Mouse (Mus musculus) urinary bladder, adult 18-20 months (tissue): ENCODE data around the gene Cyp2d10.
"Not testable (repeated sequence)": the region's sequence is repeated elsewhere in the genome, so short reads cannot be mapped to it uniquely, and the experiment has no call there.

Experiments used
- DNase-seq, 2 experiments: peaks; one replicate each; pipeline ENCODE4 v3.0.0; 2022; ENCODE audit warnings: low spot score in 2 of 2, mixed read lengths in 2 of 2

Cyp2d10 gene

DNA sequence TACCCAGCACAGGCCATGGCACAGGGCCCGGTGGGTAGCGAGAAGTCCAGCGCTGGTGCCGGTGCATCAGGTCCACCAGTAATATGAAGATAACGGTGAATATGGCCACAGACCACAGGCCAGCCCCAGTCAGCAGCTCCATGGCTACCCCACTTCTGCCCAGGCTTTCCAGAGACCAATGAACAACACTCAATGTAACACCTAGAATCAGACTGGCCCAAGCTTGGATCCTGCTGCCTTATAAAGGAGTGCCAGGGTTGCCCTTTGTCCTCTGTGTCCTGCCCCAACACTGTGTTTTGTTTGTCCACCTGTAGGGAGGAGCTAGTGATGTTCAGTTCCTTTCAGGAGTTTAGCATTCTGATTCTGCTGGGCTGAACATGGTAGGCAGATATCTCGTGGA is at the start of gene Cyp2d10:
Cyp2d10 (minus strand) TSS at position 215 of the 400 bp plus-strand sequence.
- DNase-seq, result no peak

DNA sequence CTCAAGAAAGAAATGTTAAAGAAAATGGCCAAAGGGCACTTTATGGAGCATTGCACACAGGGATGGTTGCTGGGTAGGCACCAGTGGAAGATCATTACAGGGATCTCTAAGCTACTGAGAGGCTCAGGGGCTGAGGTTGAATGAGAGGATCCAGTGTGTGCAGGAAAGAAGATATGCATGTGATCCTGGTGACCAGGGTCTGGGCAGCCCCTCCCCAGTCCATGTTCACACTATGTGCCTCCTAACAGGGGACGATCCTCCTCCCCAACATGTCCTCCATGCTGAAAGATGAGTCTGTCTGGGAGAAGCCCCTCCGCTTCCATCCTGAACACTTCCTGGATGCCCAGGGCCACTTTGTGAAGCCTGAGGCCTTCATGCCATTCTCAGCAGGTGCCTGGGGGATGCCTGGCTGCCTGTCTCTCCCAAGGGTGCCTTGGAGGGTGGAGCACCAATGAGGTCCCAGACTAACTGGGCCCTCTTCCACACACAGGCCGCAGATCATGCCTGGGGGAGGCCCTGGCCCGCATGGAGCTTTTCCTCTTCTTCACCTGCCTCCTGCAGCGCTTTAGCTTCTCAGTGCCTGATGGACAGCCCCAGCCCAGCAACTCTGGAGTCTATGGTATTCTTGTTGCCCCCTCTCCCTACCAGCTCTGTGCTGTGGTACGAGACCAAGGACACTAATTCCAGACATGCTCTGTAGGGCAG is 49.2 kb upstream of the Cyp2d10 start:
- not testable (repeated sequence) for DNase-seq

DNA sequence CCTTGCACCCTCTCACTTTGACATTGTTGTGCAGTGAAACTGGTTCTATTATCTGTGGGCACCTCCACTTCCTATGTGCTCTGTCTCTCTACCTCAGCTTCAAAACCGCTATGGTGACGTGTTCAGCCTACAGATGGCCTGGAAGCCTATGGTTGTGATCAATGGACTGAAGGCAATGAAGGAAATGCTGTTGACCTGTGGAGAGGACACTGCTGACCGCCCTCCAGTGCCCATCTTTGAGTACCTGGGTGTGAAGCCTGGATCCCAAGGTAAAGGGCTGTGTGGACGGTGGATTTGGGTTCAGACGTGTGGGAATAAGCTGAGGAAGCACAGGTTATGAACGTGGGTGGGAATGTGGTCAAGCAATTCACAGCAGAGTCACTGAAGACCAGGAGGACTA is 46.5 kb upstream of the Cyp2d10 start:
- DNase-seq, result not testable (repeated sequence)

DNA sequence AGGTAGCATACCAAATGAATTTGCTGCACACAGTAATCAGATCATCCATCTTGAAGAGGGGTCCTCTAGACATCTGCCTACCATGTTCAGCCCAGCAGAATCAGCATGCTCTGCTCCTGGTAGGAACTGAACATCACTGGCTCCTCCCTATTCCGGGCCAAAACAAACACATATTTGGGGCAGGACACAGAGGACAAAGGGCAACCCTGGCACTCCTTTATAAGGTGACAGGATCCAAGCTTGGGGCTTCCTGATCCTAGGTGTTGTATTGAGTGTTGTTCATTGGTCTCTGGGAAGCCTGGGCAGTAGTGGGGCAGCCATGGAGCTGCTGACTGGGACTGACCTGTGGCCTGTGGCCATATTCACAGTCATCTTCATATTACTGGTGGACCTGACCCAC is 45.1 kb upstream of the Cyp2d10 start:
- not testable (repeated sequence) for DNase-seq

DNA sequence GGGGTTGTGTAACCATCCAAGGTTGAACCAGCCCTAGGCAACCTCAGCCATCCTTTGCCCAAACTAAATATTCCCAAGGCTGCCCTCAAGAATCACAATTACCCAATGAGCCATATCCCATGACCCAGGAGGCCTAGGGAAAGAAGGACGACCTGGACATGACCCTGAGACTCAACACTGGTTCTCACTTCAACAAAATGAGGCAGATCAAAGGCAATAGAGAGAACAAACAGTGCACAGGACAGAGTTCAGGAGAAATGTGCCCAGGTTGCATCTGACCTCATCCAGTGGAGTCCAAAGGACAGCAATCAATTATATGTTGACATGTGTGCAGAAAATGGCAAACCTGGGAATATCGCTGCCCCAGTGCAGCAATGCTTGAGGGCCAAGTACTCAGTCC is 43.0 kb upstream of the Cyp2d10 start:
- DNase-seq, result not testable (repeated sequence)

DNA sequence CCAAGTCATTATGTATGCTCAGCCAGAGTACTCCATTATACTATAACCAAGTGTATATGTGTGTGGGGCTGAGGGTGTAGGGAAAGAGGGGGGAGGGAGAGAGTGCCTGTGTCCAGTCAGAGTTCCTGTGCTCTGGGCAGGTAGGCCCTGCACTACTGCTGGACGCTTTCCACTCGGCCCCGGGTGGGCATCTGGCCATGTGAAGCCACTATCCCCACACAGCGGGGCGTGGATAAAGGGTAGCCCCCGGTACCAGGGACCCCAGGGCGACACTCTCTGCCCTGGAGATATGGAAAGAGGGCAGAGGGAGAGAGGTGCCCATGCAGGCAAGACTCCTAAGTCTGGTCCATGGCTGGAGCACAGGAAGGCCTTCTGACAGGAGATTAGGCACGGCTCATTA is 38.2 kb upstream of the Cyp2d10 start:
- no peak for DNase-seq

DNA sequence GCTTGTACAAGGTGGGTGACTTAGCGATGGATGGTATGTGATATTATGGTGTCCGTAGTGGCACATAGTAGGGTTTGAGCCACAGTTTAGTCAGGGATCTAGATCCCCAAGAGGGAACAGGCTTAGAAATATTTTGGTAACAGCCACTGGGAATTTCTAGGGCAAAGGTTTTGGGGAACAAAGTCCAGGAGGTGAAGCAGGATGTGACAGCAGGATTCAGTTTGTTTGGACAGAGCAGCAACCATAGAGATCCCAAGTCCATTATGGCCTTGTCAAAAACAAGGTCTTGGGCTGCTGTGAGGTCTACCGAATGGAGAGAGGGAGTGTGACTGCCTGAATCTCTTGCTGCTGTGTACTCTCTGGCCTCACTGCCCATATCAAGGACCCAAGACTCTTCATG is 36.7 kb upstream of the Cyp2d10 start:
- DNase-seq, result no peak

DNA sequence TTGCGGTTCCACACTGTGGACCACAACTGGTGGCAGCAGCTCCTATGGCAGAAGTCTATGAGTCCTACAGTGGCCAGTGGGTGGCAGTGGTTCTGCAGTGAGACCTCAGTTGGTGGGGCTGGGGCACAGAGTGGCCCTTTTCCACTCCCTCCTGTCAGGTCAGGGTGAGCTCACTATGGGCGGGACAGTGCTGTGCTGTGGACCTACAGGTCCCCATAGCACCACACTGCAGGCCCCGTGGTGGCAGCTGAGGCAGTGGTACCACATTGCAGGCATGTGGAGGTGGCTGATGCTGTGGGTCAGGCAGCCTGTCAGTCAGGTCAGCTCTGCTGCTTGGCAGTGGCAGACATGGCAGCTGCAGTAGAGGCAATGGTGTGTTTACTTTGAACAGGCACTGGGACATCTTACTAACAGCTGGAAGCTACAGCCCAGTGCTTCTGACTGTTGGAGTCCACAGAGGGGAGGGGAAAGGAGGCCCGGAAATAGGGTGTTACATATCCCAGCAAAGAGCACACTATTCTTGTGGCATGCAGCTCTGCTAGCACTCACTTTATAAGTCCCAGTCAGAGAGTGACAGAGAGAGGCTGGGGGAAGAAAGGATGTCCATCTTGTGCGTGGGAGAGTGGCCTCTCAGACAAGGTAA is 31.1 kb upstream of the Cyp2d10 start:
- no peak for DNase-seq

DNA sequence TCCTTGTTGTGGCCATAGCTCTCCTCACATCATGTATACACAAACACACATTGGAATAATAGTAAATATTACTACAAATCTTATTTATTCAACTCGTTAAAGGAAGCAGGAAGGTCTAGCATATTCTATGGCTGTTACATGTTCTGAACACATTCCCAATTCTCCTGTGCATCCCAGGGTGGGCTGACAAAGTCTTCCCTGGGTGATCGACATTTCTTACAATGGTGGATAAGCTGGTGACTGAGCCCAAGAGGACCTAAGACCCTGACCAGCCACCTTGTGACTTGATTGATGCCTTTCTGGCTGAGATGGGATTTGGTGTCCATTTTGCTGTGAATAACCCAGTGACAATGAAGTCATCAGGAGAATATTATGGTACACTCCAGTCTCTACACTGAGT is 28.6 kb upstream of the Cyp2d10 start:
- no peak for DNase-seq

DNA sequence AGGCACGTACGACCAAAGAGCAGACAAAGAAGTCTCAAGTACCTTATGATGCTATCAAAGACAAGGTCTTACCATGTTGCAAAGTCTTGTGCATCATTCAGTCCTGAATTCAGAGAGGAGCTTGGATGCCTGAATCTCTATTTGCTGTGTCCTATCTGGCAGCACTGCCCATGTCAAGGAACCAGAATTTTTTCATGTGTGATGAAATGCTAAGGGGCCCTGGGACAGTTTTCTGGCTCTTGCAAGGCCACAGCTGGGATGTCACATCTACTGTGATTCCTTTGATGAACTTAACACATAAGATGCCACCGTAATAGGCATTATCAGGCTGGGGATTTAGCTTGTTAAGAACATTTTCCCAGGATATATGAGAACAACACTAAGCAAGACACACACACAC is 28.0 kb upstream of the Cyp2d10 start:
- DNase-seq, result no peak

DNA sequence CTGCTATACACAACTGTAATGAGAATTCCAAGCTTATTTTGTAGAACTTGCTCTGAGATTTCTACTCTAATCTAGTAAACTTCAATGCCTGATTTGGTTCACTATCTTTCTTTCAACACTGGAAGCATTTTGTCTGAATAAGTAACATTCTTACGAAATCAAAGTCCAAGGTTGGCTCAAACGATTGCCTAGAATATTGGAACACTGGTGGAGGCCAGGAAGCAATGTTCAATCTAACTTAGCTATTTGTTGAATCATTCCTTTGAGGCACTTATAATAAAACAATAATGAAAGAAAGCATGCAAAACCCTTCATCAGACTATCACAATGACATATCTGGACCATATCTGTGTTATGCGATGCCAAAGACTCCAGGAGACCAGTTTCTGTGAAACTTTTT is 27.5 kb upstream of the Cyp2d10 start:
- DNase-seq, result no peak

DNA sequence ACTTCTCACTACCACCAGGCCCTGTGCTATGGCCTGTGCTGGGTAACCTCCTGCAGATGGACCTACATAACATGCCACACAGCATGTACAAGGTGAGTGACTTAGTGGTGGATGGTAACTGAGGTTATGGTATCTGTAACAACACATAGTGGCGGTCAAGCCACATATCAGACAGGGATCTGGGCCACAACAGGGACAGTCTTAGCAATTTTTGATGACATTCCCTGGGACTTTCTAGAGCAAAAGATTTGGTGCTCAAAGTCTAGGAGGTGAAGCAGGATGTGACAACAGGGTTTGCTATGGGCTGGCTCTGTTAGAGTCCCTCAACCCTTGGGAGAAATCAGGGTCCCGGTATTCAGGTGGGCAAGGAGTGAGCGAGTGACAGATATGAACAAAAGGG is 26.6 kb upstream of the Cyp2d10 start:
- DNase-seq, result no peak

DNA sequence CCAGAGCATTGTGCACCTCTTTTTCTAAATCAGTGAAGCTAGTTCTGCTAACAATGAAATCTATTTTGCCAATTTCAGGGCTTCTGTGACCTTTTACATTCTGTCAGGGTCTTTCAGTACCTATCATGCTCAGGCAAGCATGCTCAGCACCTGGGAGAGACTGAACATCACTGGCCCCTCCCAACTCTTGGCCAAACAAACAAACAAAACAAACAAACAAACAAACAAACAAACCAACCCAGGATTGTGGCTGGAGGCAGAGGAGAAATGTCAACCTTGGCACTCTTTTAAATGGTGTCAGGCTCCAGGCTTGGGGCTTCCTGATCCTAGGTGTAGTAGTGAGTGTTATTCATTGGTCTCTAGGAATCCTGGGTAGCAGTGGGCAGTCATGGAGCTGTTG is 26.1 kb upstream of the Cyp2d10 start, which contains the start of gene Cyp2d9:
Cyp2d9 (plus strand) TSS at position 301 of the 400 bp plus-strand sequence.
- DNase-seq, result no peak

DNA sequence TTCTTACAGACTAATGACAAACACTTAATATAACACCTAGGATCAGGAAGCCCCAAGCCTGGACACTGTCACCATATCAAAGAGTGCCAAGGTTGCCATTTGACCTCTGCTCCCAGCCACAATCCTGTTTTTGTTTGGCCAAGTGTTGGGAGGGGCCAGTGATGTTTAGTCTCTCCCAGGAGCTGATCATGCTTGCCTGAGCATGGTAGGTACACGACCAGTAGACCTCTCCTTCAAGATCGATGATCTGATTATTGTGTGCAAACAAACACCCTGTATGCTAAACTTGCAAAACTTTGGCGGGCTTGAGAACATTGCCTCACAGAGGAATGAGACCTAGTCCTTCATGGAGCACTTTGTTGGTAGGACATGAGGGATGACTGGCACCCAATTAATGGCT is 16.5 kb upstream of the Cyp2d10 start:
- DNase-seq, result no peak

DNA sequence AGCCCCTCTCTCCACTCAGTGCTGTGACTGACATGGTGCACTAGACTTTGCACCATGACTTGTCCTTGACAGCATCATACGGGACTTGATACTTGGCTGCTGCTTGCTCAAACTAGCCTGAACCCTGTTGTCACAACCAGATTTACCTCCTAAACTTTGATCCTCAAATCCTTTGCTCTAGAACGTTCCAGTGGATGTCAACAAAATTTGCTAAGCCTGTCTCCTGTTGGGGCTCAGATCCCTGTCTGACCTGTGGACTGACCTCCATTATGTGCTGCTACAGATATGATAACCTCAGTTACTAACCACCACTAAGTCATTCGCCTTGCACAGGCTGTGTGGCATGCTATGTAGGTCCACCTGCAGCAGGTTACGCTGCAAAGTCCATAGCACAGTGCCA is 15.9 kb upstream of the Cyp2d10 start:
- no peak for DNase-seq

DNA sequence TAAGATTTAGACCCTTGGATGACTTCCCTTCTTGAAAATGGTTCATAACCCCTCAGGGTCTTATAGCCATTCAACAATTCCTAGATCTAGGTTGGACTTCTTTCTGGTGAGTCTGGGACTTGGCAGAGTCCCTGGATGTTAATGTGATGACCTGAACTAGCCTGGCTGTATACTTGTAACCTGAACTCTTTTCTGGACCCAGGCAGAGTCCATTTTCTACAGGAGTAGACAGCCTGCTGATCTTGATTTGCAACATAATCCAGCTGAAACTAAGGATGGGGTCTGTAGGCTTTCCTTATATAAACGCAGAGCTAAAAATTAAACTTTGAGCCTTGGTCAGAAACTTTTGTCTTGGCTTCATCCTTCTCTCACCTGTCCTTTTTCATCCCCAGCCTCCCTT is 11.6 kb upstream of the Cyp2d10 start:
- no peak for DNase-seq

DNA sequence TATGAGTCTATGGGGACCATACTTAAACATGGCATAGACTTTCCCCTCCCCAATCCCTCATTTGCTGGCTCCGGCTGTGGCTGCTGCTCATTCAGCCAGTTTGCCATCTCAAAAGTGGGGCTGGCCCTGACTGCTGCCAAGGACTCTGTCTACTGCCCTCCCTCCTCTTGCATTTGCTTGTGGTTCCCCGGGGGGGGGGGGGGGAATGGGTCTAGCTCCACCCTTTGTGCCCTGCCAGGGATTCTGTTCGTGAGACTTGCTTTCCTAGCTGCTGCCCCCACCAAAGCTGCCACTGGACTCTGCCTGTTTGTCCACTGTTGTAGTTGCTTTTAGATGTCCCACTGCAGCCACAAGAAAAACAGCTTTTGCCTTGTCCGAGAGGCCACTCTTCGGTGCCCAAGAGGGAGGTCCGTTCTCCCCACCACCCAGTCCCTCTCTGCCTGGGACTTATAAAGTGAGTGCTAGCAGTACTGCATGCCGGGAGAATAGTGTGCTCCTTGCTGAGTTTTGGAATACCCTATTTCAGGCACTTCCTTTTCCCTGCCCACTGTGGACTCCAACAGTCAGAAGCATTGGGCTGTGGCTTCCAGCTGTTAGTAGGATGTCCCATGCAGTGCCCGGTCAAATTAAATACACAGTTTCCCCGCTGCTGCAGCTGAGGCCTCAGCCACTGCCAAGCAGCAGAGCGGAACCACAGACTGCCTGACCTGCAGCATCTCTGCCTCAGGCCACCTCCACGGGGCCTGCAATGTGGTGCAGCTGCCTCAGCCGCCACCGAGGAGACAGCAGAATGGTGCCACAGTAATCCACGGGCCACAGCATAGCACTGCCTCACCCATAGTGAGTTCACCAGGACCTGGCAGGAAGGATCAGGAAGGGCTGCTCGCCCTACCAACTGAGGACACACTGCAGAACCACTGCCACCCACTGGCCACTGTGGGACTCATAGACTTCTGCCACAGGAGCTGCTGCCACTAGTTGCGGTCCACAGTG is 10.1 kb upstream of the Cyp2d10 start:
- DNase-seq, result peak; percentile 73 to 76

DNA sequence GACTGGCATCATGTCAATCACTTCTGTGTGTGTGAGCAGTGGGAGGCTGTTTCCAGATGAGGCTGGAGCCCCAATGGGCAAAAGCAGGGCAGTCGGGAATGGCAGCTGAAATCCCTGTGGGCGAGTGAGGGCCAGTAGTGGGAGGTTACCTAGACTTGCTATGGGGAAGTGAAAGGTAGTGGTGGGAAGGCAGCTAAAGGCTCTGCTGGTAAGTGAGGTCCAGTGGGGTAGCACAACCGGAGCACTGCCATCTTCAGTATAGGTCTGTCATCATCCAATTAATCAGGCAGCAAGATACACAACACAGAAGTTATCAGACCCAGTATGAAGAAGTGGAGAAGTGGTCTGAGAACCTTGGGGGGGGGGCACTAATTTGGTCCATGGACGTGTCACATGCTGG is 541 bp upstream of the Cyp2d10 start:
- no peak for DNase-seq

DNA sequence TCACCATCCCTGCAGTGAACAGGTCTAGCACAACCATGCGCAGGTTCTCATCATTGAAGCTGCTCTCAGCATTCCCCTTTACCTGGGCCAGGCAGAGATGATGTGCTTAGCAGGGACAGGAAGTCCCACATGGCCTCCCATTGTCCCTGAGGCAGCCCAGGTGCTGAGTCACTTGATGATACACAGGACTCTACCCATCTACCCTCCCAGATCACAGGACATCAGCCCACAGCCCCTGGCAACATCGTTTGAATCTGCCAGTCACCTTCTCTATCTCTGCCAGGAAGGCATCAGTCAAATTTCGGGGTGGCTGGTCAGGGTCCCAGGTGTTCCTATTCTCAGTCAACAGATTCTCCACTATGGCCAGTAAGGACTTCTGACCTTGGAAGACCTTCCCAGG is 2.8 kb downstream of the Cyp2d10 start:
- DNase-seq, result no peak

DNA sequence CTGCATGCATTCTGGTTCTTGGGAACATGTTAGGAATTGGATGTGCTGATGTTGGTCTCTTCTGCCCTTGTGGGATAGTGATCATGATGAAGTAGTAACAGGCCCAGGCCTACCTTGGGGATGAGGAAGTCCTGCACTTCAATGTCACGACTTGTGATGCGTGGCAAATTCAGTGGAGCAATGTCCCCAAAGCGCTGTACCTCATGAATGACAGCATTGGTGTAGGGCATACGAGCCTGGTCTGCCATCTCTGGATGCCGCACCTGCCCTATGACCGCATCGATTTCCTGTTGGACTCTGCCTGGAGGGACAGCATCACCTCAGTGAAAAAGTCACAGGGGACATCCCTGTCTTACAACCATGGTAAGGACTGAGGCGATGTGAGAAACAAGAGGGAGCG is 3.4 kb downstream of the Cyp2d10 start:
- DNase-seq, result no peak

DNA sequence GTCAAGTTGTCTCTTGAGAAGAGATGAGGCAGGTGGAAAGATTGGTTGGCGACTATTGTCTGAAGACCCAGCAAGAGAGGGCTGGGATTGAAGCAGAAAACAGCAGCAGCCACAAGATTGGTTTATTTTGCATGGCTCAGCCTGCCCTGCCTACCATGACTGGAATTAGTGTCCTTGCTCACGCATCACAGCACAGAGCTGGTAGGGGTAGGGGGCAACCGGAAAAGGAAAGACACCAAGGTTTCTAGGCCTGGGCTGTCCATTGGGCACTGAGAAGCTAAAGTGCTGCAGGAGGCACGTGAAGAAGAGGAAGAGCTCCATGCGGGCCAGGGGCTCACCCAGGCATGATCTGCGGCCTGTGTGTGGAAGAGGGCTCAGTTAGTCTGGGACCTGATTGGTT is 4.3 kb downstream of the Cyp2d10 start:
- no peak for DNase-seq

DNA sequence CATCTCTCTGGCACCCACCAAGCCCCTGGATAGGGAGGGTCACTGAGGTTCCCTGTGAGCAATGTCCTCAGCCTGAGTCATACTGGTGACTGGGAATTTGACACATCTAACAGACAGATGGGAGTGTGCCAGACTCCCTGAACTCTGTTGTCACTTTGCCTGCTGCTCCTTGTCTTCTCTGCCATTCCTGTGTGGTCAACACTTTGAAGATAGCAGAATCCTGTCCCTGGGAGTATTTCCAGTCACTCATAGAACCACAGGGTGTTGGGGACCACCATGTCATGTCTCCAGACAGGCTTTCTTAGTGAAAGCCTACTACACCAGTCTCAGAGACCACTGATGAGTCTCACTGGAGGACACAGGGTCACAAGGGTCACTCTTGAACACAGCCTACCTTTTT is 4.9 kb downstream of the Cyp2d10 start:
- DNase-seq, result no peak
